Mouse (Mus musculus): Measurements from ENCODE around the gene Gm10718.
A peak's percentile ranks its signal among the peaks of the same experiment; 100 is the strongest.
"Not testable (repeated sequence)": the region's sequence is repeated elsewhere in the genome, so short reads cannot be mapped to it uniquely, and the experiment has no call there.

Gm10718 gene

GRCm38 (mm10) chr9:3026136-3026535 is 2.8 kb downstream of the Gm10718 start:
- DNase-seq: peak; percentile 60

GRCm38 (mm10) chr9:3026741-3027140 is 3.4 kb downstream of the Gm10718 start:
- DNase-seq: peak; percentile 69

DNA sequence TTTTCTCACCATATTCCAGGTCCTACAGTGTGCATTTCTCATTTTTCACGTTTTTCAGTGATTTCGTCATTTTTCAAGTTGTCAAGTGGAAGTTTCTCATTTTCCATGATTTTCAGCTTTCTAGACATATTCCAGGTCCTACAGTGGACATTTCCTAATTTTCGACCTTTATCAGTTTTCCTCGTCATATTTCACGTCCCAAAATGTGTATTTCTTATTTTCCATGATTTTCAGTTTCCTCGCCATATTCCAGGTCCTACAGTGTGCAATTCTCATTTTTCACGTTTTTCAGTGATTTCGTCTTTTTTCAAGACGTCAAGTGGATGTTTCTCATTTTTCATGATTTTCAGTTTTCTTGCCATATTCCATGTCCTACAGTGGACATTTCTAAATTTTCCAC is 3.9 kb downstream of the Gm10718 start:
- DNase-seq: peak; percentile 36

DNA sequence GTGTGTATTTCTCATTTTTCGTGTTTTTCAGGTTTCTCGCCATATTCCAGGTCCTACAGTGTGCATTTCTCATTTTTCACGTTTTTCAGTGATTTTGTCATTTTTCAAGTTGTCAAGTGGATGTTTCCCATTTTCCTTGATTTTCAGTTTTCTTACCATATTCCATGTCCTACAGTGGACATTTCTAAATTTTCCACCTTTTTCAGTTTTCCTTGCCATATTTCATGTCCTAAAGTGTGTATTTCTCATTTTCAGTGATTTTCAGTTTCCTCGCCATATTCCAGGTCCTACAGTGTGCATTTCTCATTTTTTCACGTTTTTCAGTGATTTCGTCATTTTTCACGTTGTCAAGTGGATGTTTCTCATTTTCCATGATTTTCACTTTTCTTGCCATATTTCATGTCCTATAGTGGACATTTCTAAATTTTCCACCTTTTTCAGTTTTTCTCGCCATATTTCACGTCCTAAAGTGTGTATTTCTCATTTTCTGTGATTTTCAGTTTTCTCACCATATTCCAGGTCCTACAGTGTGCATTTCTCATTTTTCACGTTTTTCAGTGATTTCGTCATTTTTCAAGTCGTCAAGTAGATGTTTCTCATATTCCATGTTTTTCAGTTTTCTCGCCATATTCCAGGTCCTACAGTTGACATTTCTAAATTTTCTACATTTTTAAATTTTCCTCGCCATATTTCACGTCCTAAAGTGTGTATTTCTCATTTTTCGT is 6.1 kb downstream of the Gm10718 start:
- DNase-seq: peak; percentile 69

- DNase-seq: peak; percentile 58
These were observed 7.5 kb downstream of the Gm10718 start for GRCm38 (mm10) chr9:3030677-3031318.

- not testable (repeated sequence) for DNase-seq
These were observed 11.0 kb downstream of the Gm10718 start, which contains the start of gene Gm17535 for GRCm38 (mm10) chr9:3034299-3034698. Gene Gm17535 (plus strand): TSS chr9:3034599.

GRCm38 (mm10) chr9:3036577-3036976 is 13.2 kb downstream of the Gm10718 start, which contains the start of gene Gm10715:
Gene Gm10715 (plus strand): TSS chr9:3036877.
- not testable (repeated sequence) for DNase-seq

- DNase-seq: not testable (repeated sequence)
These were observed 14.8 kb downstream of the Gm10718 start for GRCm38 (mm10) chr9:3038161-3038560.
